Mouse (Mus musculus) embryonic fibroblast, embryonic 13.5 days (primary cell): ENCODE data around the gene Cnot6.

Source experiments
- CTCF ChIP-seq: IDR thresholded peaks from 2 replicates; pipeline ENCODE4 v1.5.1; 2011; ENCODE audit warnings: mild to moderate bottlenecking, control low read depth, low read length, moderate library complexity, borderline replicate concordance; ENCODE audit not compliant: insufficient read depth
- POLR2A ChIP-seq: IDR thresholded peaks from 2 replicates; pipeline ENCODE4 v1.6.1; 2011; ENCODE audit warnings: low read depth, mild to moderate bottlenecking, control low read depth, low read length, moderate library complexity

DNA sequence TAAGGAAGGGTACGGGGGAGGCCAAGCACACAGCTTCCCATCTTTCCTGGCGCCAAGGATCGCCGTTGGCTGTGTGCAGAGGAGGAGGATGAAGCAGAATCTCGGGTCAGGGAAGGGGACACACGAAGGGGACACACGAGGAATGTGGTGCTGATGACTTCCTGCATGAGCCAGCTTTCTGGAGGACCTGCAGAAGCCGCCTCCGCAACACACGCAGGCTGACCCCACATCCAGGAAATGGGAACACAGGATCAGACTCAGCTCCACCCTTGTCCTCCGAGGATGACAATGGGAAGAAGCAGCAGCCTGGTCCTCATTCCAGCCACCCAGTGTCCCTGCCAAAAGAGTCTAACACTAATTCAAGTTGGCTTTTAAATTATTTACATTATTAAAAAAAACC lies 22.2 kb upstream of the Cnot6 start:
- TF ChIP-seq POLR2A: no peak
- TF ChIP-seq CTCF: no peak
